Mouse (Mus musculus) retina, embryonic 14.5 days (tissue): ENCODE measurements around the gene Pnpla1.

ENCODE experiments used
- DNase-seq: peaks from one replicate; pipeline ENCODE4 v3.0.0-alpha.2; 2015; ENCODE audit warnings: low spot score

The Pnpla1 gene

GRCm38 (mm10) chr17:28924957-28925595 lies 66.9 kb downstream of the Pnpla1 start:
- DNase-seq: no peak

DNA sequence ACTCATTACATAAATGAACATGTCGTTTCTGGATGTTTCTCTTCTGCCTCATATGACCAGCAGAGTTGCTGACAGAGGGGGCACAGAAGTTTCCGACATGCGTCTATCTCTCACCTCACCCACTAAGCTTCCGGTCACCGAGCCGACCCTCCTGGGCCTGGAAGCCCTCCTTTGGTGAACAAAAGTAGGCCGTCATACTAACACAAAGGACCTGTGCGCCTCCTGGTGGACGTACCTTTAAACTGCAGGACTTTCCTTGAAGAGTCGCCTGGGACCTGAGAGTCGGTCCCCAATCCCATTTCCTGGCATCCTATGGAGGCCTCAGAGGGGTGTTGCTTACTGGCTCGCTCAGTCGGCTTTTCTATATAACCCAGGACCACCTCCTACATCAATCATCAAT lies 68.2 kb downstream of the Pnpla1 start:
- peak; percentile 96 for DNase-seq

DNA sequence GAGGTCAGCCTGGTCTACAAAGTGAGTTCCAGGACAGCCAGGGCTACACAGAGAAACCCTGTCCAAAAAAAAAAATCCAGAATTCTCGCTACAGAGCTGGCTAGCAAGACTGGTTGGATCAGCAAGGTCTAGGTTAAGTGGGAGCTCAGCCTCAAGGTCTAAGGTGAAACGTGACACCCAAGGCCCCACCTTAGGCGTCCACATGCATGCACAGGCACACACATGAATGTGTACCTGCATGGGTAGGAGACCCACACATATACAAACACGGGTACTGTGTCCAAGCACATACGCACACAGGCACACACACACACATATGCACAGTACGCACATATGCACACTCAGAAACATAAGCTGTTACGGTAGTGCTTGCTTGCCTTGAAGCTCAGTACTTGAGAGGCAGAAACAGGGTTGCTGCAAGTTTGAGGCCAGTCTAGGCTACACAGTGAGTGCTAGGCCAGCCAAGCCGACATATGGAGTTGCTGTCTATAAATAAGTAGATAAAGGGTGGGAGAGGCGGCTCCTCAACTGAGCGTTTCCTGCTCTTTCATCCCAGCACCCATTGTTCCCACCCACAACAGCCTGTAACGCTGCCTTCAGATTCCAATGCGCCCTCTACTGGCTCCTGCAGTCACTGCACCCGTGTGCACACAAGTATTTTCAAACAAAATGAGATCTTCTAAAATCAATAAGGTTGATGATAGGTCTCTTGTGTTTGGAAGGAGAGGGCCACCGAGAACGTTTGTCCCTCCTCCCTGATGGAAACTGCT lies 68.8 kb downstream of the Pnpla1 start:
- peak; percentile 76 for DNase-seq

GRCm38 (mm10) chr17:28928004-28928403 lies 69.8 kb downstream of the Pnpla1 start:
- no peak for DNase-seq

- no peak for DNase-seq
These were observed 71.2 kb downstream of the Pnpla1 start for GRCm38 (mm10) chr17:28929369-28929768.

DNA sequence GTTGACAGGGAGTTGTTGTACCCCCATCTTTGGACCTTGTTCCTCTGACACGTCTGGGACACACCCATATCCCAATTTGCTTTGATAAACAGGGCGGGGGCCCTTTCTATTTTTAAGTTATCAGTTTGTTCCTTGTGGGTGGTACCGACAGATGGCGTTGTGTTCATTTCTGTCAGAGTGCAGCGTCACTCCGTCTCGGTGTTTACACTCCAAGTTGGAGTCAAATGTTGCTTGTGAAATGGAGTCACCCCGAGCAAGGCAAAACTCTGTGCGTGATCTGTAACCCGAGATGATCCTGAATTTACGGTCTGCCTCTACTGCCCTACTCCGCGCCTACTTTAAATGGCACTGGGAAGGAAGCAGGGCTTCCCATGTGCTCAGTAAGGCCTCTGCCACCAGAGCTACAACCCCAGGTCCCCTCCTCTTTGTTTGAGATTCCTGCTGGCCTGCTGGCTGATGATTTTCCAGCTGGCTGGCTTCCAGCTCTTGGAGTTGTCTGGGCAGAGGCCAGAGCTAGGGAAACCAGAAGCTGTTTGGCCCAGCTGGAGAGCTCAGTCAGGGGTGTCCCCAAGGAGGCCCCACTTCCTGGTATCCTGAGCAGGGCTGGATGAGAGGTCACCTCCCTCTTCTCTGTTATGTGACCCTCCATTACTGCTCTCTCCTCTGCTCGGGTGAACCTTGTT lies 72.3 kb downstream of the Pnpla1 start:
- peak; percentile 83 for DNase-seq

GRCm38 (mm10) chr17:28931436-28932211 lies 73.4 kb downstream of the Pnpla1 start:
- DNase-seq: peak; percentile 18

GRCm38 (mm10) chr17:28932274-28932673 lies 74.1 kb downstream of the Pnpla1 start:
- DNase-seq: no peak

DNA sequence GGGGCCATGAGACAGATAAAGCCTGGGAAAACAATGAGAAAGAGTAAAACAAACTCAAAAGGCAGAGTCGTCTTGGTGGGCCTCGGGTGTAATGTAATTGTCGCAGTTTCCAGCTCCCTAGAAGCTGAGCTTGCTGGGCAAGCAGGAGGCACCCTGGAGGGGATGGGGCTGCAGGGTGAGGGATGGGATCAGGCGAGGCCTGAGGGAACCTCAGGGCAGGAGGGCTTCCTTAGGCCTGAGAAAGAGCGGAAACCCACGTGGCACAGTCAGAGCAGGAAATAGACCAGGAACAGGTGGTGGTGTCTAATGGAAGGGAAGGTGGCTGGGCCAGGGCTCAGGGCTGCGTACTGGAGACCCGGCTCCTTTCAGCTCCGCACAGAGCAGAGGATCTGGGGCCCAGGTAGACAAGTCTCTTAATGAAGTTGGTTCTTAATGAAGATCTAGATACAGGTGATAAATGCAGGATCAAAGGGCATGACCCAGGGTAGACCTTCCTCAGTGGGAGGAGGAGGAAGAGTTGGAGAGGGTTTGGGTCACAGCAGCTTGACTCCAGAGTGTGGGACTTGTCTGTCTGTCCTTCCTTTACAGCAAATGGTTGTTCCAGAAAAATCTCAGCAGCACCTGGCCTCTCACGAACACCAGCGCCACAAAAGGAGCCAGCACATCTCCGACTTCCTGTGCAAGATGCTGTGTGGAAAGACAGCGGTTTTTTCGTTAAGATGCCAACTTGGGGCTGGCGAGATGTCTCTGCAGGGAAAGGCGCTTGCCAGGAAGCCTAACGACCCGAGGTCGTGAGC lies 76.1 kb downstream of the Pnpla1 start:
- DNase-seq: no peak

DNA sequence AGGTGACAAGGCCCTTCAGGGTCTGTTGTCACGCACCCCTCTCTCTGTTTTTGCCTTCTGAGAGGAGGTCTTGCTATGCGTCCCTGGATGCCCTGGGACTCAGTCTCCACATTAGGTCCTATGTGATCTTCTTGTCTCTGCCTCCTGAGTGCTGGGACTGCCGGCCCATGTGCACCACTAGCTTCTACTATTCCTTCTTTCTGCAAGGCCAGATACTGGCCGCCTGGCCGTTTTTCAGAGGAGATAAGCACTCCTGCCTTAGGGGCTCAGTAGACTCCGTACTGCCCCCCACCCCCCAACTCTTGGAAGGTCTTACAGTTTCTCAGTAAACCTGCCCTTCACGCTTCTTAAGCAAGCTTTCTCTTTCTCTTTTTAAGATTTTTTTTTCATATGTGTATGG lies 77.9 kb downstream of the Pnpla1 start:
- DNase-seq: no peak

- peak; percentile 28 for DNase-seq
These were observed 78.6 kb downstream of the Pnpla1 start for GRCm38 (mm10) chr17:28936622-28937345.
